Mouse (Mus musculus) MEL (cell line): ENCODE measurements at regions not wholly inside any gene's neighbourhood (a gene's known extent, or its start where the extent isn't known, plus 50 kb on each side); places are given as distances from the start of the nearest gene placed in this dataset.

Source experiments
- DNase-seq: peaks from one replicate; pipeline ENCODE4 v3.0.0; 2011; ENCODE audit warnings: low read depth, low spot score
- H3K27ac ChIP-seq: 2 replicates; pipeline ENCODE4 v1.5.1; 2012; ENCODE audit warnings: low read depth, mild to moderate bottlenecking, control low read depth, low read length, moderate library complexity; ENCODE audit not compliant: control insufficient read depth
- H3K27me3 ChIP-seq, 2 experiments: fragments of 150-350 bp in 1 of 2; sonication (generic) in 1 of 2; 2 replicates each; pipeline ENCODE4 v1.6.1; 2012; ENCODE audit warnings: low read length in 2 of 2, mild to moderate bottlenecking in 2 of 2, improper control_type of control experiment in 1 of 2, moderate library complexity in 1 of 2; ENCODE audit not compliant: insufficient read depth in 2 of 2, control insufficient read depth in 1 of 2
- H3K36me3 ChIP-seq, 2 experiments: 2 replicates each; pipeline ENCODE4 v1.6.1; 2012 to 2014; ENCODE audit warnings: low read length in 2 of 2, improper control_type of control experiment in 1 of 2, inconsistent platforms in 1 of 2, mild to moderate bottlenecking in 1 of 2; ENCODE audit not compliant: insufficient read depth in 2 of 2, control insufficient read depth in 1 of 2
- H3K4me1 ChIP-seq, 2 experiments: fragments of 150-350 bp in 1 of 2; sonication (generic) in 1 of 2; 2 replicates each; pipeline ENCODE4 v1.6.1; 2012; ENCODE audit warnings: low read length in 2 of 2, improper control_type of control experiment in 1 of 2, mild to moderate bottlenecking in 1 of 2; ENCODE audit not compliant: insufficient read depth in 2 of 2, control insufficient read depth in 1 of 2
- H3K4me3 ChIP-seq, 2 experiments: fragments of 150-350 bp in 1 of 2; sonication (generic) in 1 of 2; 2 replicates each; pipeline ENCODE4 v1.5.1; 2012; ENCODE audit warnings: low read depth in 2 of 2, low read length in 2 of 2, mild to moderate bottlenecking in 2 of 2, moderate library complexity in 2 of 2, control low read depth in 1 of 2, improper control_type of control experiment in 1 of 2; ENCODE audit not compliant: control insufficient read depth in 1 of 2, insufficient read depth in 1 of 2
- H3K79me2 ChIP-seq: 2 replicates; pipeline ENCODE4 v1.6.1; 2012; ENCODE audit warnings: mild to moderate bottlenecking, low read length, moderate library complexity; ENCODE audit not compliant: control insufficient read depth, poor library complexity, insufficient read depth
- H3K9ac ChIP-seq: 2 replicates; pipeline ENCODE4 v1.6.1; 2012; ENCODE audit warnings: low read depth, mild to moderate bottlenecking, control low read depth, low read length, moderate library complexity; ENCODE audit not compliant: control insufficient read depth, poor library complexity, severe bottlenecking
- H3K9me3 ChIP-seq: fragments of 150-350 bp; sonication (generic); replicated peaks from 2 replicates; pipeline ENCODE4 v1.6.1; 2012; ENCODE audit warnings: mild to moderate bottlenecking, low read length, improper control_type of control experiment, moderate library complexity; ENCODE audit not compliant: insufficient read depth
- BHLHE40 ChIP-seq: IDR thresholded peaks from 2 replicates; pipeline ENCODE4 v1.6.1; 2012; ENCODE audit warnings: low read depth, mild to moderate bottlenecking, inconsistent platforms, low read length, improper control_type of control experiment, borderline replicate concordance
- CHD1 ChIP-seq: IDR thresholded peaks from 2 replicates; pipeline ENCODE4 v1.6.1; 2012; ENCODE audit warnings: low read depth, mild to moderate bottlenecking, inconsistent platforms, low read length, improper control_type of control experiment
- GABPA ChIP-seq: IDR thresholded peaks from 2 replicates; pipeline ENCODE4 v1.6.1; 2012; ENCODE audit warnings: low read depth, mild to moderate bottlenecking, inconsistent platforms, low read length, improper control_type of control experiment, moderate library complexity
- KAT2A ChIP-seq: conservative IDR thresholded peaks from 2 replicates; pipeline ENCODE4 v1.6.1; 2012; ENCODE audit warnings: low read depth, low read length, improper control_type of control experiment, inconsistent platforms
- MAFK ChIP-seq: IDR thresholded peaks from 2 replicates; pipeline ENCODE4 v1.6.1; 2011; ENCODE audit warnings: low read depth, mild to moderate bottlenecking, low read length, improper control_type of control experiment, borderline replicate concordance
- MEF2A ChIP-seq: IDR thresholded peaks from 2 replicates; pipeline ENCODE4 v1.6.1; 2014; ENCODE audit warnings: low read depth, mild to moderate bottlenecking, inconsistent platforms, low read length, improper control_type of control experiment; ENCODE audit not compliant: poor library complexity, insufficient replicate concordance, severe bottlenecking; ENCODE audit errors: extremely low read depth
- NELFE ChIP-seq: IDR thresholded peaks from 2 replicates; pipeline ENCODE4 v1.6.1; 2011; ENCODE audit warnings: low read depth, low read length, improper control_type of control experiment
- RCOR1 ChIP-seq: IDR thresholded peaks from 2 replicates; pipeline ENCODE4 v1.6.1; 2012; ENCODE audit warnings: low read depth, mild to moderate bottlenecking, inconsistent platforms, low read length, improper control_type of control experiment
- SMC3 ChIP-seq: IDR thresholded peaks from 2 replicates; pipeline ENCODE4 v1.6.1; 2011; ENCODE audit warnings: low read depth, low read length, improper control_type of control experiment
- TAL1 ChIP-seq: IDR thresholded peaks from 2 replicates; pipeline ENCODE4 v1.6.1; 2012; ENCODE audit warnings: mild to moderate bottlenecking, inconsistent platforms, low read length, moderate library complexity, mixed read lengths
- USF1 ChIP-seq: IDR thresholded peaks from 2 replicates; pipeline ENCODE4 v1.6.1; 2014; ENCODE audit warnings: low read depth, mild to moderate bottlenecking, inconsistent platforms, low read length, improper control_type of control experiment, moderate library complexity
- USF2 ChIP-seq, 2 experiments: IDR thresholded peaks; 2 replicates each; pipeline ENCODE4 v1.6.1; 2011 to 2012; ENCODE audit warnings: improper control_type of control experiment in 2 of 2, low read length in 2 of 2, borderline replicate concordance in 1 of 2, inconsistent platforms in 1 of 2, low read depth in 1 of 2, mild to moderate bottlenecking in 1 of 2; ENCODE audit not compliant: insufficient read depth in 1 of 2
- ZKSCAN1 ChIP-seq: IDR thresholded peaks from 2 replicates; pipeline ENCODE4 v1.6.1; 2012; ENCODE audit warnings: low read depth, mild to moderate bottlenecking, inconsistent platforms, low read length, improper control_type of control experiment, moderate library complexity

GRCm38 (mm10) chr12:9292656-9293055 is 262.9 kb downstream of the Ttc32 start (continued):
- no peak for TF ChIP-seq USF2 (IDR thresholded peaks at IDR 0.05; ENCODE audit: borderline replicate concordance in 1 of 2, insufficient read depth in 1 of 2, low read depth in 1 of 2, low read length in 2 of 2)
- no peak for TF ChIP-seq TAL1

- H3K27me3 ChIP-seq: no peaks in the 10 kb centered on the region
- H3K27ac ChIP-seq: no peak overlapping the region
- no peaks in the 10 kb centered on the region for H3K79me2 ChIP-seq
- H3K36me3 ChIP-seq: no peaks in the 10 kb centered on the region
- TF ChIP-seq SMC3: no peak
- TF ChIP-seq CHD1: no peak
- TF ChIP-seq USF1: no peak
- TF ChIP-seq BHLHE40: no peak
- TF ChIP-seq ZKSCAN1: no peak
- TF ChIP-seq MAFK: no peak
- TF ChIP-seq TAL1: no peak
- TF ChIP-seq KAT2A: no peak
- TF ChIP-seq GABPA: no peak
- TF ChIP-seq RCOR1: no peak
- H3K9ac ChIP-seq: no peak overlapping the region
- DNase-seq: no peak
- no peaks in the 10 kb centered on the region for H3K9me3 ChIP-seq
- no peaks in the 10 kb centered on the region for H3K4me1 ChIP-seq
- no peak overlapping the region for H3K4me3 ChIP-seq
Measured at GRCm38 (mm10) chr12:9295211-9295610, 265.4 kb downstream of the Ttc32 start.

- no peak overlapping the region for H3K27ac ChIP-seq
- no peak for DNase-seq
- H3K27me3 ChIP-seq: no peaks in the 10 kb centered on the region
- no peaks in the 10 kb centered on the region for H3K4me1 ChIP-seq
- H3K9ac ChIP-seq: no peak overlapping the region
- TF ChIP-seq NELFE (no peak), MEF2A (no peak)
- no peaks in the 10 kb centered on the region for H3K36me3 ChIP-seq
- H3K4me3 ChIP-seq: no peak overlapping the region
- no peaks in the 10 kb centered on the region for H3K9me3 ChIP-seq
- H3K79me2 ChIP-seq: no peaks in the 10 kb centered on the region
Measured at GRCm38 (mm10) chr12:9298848-9299655, 269.3 kb downstream of the Ttc32 start.
